Mouse (Mus musculus): ENCODE data around the gene Hist1h2ad. TPM values are rescaled to one million over a fixed set of nuclear protein-coding genes. Genes with fewer than 3 reads are reported as not detected.
A peak's percentile ranks its signal among the peaks of the same experiment; 100 is the strongest.
"Not testable (repeated sequence)": the region's sequence is repeated elsewhere in the genome, so short reads cannot be mapped to it uniquely, and the experiment has no call there.

Gene Hist1h2ad
- total RNA-seq, 2 experiments from 2014 or later = 18.6 to 25.5 TPM

- intact Hi-C loops (cut with DNase I); DNase-seq: not testable (repeated sequence)
These were observed 34.4 kb upstream of the Hist1h2ad start for GRCm38 (mm10) chr13:23539821-23540220.

GRCm38 (mm10) chr13:23541497-23541896, 32.7 kb upstream of the Hist1h2ad start:
- no peak for DNase-seq
- intact Hi-C loops (cut with DNase I) = no loop called here

- intact Hi-C loops (cut with DNase I); DNase-seq: not testable (repeated sequence)
These were observed 31.8 kb upstream of the Hist1h2ad start for GRCm38 (mm10) chr13:23542225-23542980.

GRCm38 (mm10) chr13:23542999-23543607, 31.1 kb upstream of the Hist1h2ad start, which contains the start of gene Hist1h2bh:
Gene Hist1h2bh, minus strand, starts transcription at chr13:23543392.
- intact Hi-C loops (cut with DNase I) = not testable (repeated sequence)
- peak; percentile 43 for DNase-seq

- DNase-seq = peak; percentile 60
- intact Hi-C loops (cut with DNase I) = no loop called here
These were observed 30.0 kb upstream of the Hist1h2ad start, which contains the start of gene Hist1h3f for GRCm38 (mm10) chr13:23543965-23544786. Gene Hist1h3f, plus strand, starts transcription at chr13:23544052.

GRCm38 (mm10) chr13:23544787-23545120, 29.4 kb upstream of the Hist1h2ad start:
- DNase-seq; intact Hi-C loops (cut with DNase I): not testable (repeated sequence)

GRCm38 (mm10) chr13:23546694-23547093, 27.5 kb upstream of the Hist1h2ad start:
- no peak for DNase-seq
- intact Hi-C loops (cut with DNase I) = no loop called here

- DNase-seq = no peak
- intact Hi-C loops (cut with DNase I) = no loop called here
These were observed 23.4 kb upstream of the Hist1h2ad start for GRCm38 (mm10) chr13:23550761-23551145.

- intact Hi-C loops (cut with DNase I) = not testable (repeated sequence)
- DNase-seq = peak; percentile 90
These were observed 22.9 kb upstream of the Hist1h2ad start, which contains the start of gene Hist1h4f for GRCm38 (mm10) chr13:23551146-23551834. Gene Hist1h4f, minus strand, starts transcription at chr13:23551648.

GRCm38 (mm10) chr13:23551931-23552914, 22.0 kb upstream of the Hist1h2ad start:
- DNase-seq = no peak
- intact Hi-C loops (cut with DNase I) = no loop called here

- intact Hi-C loops (cut with DNase I) = no loop called here
- no peak for DNase-seq
These were observed 21.2 kb upstream of the Hist1h2ad start, which contains the start of gene Hist1h1d for GRCm38 (mm10) chr13:23552962-23553361. Gene Hist1h1d, plus strand, starts transcription at chr13:23553262.

- intact Hi-C loops (cut with DNase I) = no loop called here
- DNase-seq = no peak
These were observed 19.8 kb upstream of the Hist1h2ad start for GRCm38 (mm10) chr13:23554393-23554792.

- peak; percentile 77 for DNase-seq
- intact Hi-C loops (cut with DNase I) = no loop called here
These were observed 19.0 kb upstream of the Hist1h2ad start for GRCm38 (mm10) chr13:23554925-23555838.

GRCm38 (mm10) chr13:23555839-23556416, 18.3 kb upstream of the Hist1h2ad start:
- intact Hi-C loops (cut with DNase I) = no loop called here
- peak; percentile 66 for DNase-seq

GRCm38 (mm10) chr13:23556906-23557305, 17.3 kb upstream of the Hist1h2ad start:
- intact Hi-C loops (cut with DNase I) = no loop called here
- no peak for DNase-seq

GRCm38 (mm10) chr13:23560699-23561098, 13.5 kb upstream of the Hist1h2ad start:
- intact Hi-C loops (cut with DNase I) = loop anchor here (10.0 kb wide), 1 partner anchor 194 kb away; the partner anchor contains the start of genes Hist1h2ab, Hist1h3b and Hist1h4b
- not testable (repeated sequence) for DNase-seq

- intact Hi-C loops (cut with DNase I) = loop anchor here (10.0 kb wide), 1 partner anchor 193 kb away; the partner anchor contains the start of genes Hist1h2ab, Hist1h3b and Hist1h4b
- not testable (repeated sequence) for DNase-seq
These were observed 12.7 kb upstream of the Hist1h2ad start for GRCm38 (mm10) chr13:23561531-23561882.

Measured in left cerebral cortex, postnatal 4 days (tissue).